Mouse (Mus musculus): Measurements from ENCODE around the gene Rap1b. TPM values are rescaled to one million over a fixed set of nuclear protein-coding genes. Genes with fewer than 3 reads are reported as not detected.

Rap1b gene
- polyA plus RNA-seq, 1 experiment = 38.2 TPM

DNA sequence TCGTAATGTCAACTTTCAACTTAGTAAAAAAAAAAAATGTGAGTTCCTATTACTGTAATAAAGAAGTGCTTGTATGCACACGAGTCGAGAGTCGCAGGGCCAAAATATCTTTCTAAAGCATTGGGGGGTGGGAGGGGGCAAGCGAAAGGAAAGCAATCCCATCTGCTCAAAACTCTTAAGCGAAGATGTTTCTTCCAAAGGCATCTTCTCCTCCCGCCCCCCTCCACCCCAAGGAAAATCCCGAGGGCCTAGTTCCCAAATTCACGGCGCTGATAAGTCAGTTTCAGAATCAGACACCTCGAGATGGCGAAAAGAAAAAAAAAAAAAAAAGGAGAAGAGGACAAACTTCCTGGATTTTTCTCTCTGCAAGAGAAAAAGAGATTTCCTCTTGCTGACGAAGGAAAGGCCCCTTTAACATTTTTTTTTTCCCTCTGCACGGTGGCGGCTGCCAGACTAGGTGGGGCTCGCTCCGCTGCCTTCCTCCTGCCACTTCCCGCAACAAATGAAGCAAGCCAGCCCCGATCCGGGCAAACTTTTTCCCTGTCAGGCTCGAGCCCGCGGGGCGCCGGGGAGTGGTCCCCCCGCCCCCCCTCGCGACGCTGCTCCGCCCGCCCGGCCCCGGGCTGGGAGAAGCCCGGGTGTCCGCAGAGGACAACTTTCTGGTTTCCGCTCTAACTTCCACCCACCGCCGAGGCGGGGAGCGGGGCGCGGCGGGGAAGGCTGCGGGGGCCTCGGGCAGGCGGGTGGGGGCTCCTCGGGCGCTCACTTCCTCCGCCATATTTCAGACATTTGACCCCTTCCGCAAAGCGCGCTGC, 846 bp downstream of the Rap1b start:
- Histone ChIP-seq H3K27me3 (replicated peaks; ENCODE audit: control insufficient read depth, insufficient read depth, low read length) (no peaks in the 10 kb centered on the region), H3K27ac (ENCODE audit: insufficient read depth, low read depth, low read length) (peak overlapping the region; percentile 78), H3K4me1 (ENCODE audit: control insufficient read depth, insufficient read depth, low read length) (peaks cover 7% of the 10 kb centered on the region; the same call in 1 of the 2 replicates), H3K4me3 (ENCODE audit: insufficient read depth, low read depth, low read length) (peak overlapping the region; percentile 88), H3K36me3 (ENCODE audit: control insufficient read depth, insufficient read depth, low read length) (no peaks in the 10 kb centered on the region)
- peak; percentile 86 for DNase-seq
- 2% methylated on average over 51 of the region's 52 CpGs for WGBS
- TF ChIP-seq POLR2A (IDR thresholded peaks at IDR 0.05; ENCODE audit: low read depth, low read length) (no peak), CTCF (conservative IDR thresholded peaks at IDR 0.05; ENCODE audit: insufficient read depth, insufficient read length, low read depth, low read length) (no peak)

DNA sequence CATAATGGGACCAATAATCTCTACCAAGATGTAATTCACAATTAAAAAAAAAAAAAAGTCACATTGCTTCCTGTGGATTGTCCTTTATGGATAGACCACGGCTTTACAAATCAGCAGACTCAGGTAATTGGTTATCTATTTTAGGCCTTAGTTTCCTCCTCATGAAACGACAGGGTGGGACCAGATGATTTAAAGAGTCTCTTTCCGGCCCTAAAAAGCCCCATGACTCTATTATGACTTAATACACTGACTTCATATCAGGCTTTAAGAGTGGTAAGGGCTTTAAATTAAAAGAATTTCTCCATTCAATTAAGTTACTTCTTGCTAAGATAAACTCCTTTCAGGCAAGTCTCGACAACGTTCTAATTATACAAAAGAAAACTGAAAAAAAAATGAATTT, 1.6 kb downstream of the Rap1b start:
- TF ChIP-seq CTCF (conservative IDR thresholded peaks at IDR 0.05; ENCODE audit: insufficient read depth, insufficient read length, low read depth, low read length) = no peak
- no peak for TF ChIP-seq POLR2A (IDR thresholded peaks at IDR 0.05; ENCODE audit: low read depth, low read length)
- WGBS = 9% methylated on average over 5 of the region's 5 CpGs
- Histone ChIP-seq H3K27me3 (replicated peaks; ENCODE audit: control insufficient read depth, insufficient read depth, low read length) (no peaks in the 10 kb centered on the region), H3K4me1 (ENCODE audit: control insufficient read depth, insufficient read depth, low read length) (peaks cover 7% of the 10 kb centered on the region; the same call in 1 of the 2 replicates), H3K4me3 (ENCODE audit: insufficient read depth, low read depth, low read length) (peak overlapping the region; percentile 88; the same call in 1 of the 2 replicates), H3K27ac (ENCODE audit: insufficient read depth, low read depth, low read length) (no peak overlapping the region), H3K36me3 (ENCODE audit: control insufficient read depth, insufficient read depth, low read length) (no peaks in the 10 kb centered on the region)
- DNase-seq = peak; percentile 23

DNA sequence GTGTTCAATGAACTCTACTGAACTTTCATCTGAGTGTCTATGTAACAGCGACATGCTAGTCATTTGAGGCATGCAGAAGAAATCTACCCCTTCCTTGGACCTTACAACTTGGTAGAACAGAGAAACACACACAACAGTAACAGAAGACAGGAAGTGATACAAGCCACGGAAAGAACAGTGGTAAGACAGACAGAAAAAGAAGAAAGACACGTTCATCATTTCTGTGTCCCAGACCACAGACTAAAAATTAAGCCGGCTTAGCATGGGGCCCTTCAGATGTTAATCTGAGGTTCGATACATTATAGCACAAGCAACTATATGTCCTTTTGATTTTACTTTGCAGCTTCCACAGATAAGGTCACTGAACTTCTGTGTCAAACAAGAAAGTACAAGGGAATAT, 2.1 kb downstream of the Rap1b start:
- Histone ChIP-seq H3K4me1 (ENCODE audit: control insufficient read depth, insufficient read depth, low read length) (peaks cover 12% of the 10 kb centered on the region; the same call in 1 of the 2 replicates), H3K27ac (ENCODE audit: insufficient read depth, low read depth, low read length) (0 out of 2 replicates have a peak overlapping the region, but pooled peaks have one; percentile 16), H3K36me3 (ENCODE audit: control insufficient read depth, insufficient read depth, low read length) (no peaks in the 10 kb centered on the region), H3K4me3 (ENCODE audit: insufficient read depth, low read depth, low read length) (no peak overlapping the region), H3K27me3 (replicated peaks; ENCODE audit: control insufficient read depth, insufficient read depth, low read length) (no peaks in the 10 kb centered on the region)
- WGBS = 31% methylated on average over 5 of the region's 5 CpGs
- no peak for DNase-seq
- TF ChIP-seq CTCF (conservative IDR thresholded peaks at IDR 0.05; ENCODE audit: insufficient read depth, insufficient read length, low read depth, low read length) = no peak
- no peak for TF ChIP-seq POLR2A (IDR thresholded peaks at IDR 0.05; ENCODE audit: low read depth, low read length)

DNA sequence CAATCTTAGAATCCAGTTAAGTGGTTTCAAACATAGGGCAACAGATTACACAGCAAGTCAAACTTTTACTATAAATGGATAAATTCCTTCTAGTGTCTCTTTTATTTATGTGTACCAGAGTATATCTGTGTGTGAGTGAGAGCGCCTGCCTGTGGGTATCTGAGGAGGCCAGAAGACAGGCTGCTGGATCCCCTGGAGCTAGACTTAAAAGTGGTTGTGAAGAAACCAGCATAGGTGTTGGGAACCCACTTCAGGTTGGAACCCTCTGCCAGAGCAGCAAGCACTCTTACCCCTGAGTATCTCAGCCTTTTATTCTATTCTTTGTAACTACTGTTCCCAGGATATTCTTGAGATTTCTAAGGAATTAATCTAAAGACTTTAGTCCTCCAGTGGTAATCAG, 4.1 kb downstream of the Rap1b start:
- DNase-seq = no peak
- WGBS = 55% methylated on average over 1 of the region's 1 CpGs
- H3K4me1 ChIP-seq (ENCODE audit: control insufficient read depth, insufficient read depth, low read length) = peaks cover 15% of the 10 kb centered on the region; the same call in 1 of the 2 replicates
- TF ChIP-seq POLR2A (IDR thresholded peaks at IDR 0.05; ENCODE audit: low read depth, low read length) (no peak), CTCF (conservative IDR thresholded peaks at IDR 0.05; ENCODE audit: insufficient read depth, insufficient read length, low read depth, low read length) (no peak)
- no peak overlapping the region for H3K4me3 ChIP-seq (ENCODE audit: insufficient read depth, low read depth, low read length)
- H3K27ac ChIP-seq (ENCODE audit: insufficient read depth, low read depth, low read length) = no peak overlapping the region
- H3K27me3 ChIP-seq (replicated peaks; ENCODE audit: control insufficient read depth, insufficient read depth, low read length) = no peaks in the 10 kb centered on the region
- no peaks in the 10 kb centered on the region for H3K36me3 ChIP-seq (ENCODE audit: control insufficient read depth, insufficient read depth, low read length)

DNA sequence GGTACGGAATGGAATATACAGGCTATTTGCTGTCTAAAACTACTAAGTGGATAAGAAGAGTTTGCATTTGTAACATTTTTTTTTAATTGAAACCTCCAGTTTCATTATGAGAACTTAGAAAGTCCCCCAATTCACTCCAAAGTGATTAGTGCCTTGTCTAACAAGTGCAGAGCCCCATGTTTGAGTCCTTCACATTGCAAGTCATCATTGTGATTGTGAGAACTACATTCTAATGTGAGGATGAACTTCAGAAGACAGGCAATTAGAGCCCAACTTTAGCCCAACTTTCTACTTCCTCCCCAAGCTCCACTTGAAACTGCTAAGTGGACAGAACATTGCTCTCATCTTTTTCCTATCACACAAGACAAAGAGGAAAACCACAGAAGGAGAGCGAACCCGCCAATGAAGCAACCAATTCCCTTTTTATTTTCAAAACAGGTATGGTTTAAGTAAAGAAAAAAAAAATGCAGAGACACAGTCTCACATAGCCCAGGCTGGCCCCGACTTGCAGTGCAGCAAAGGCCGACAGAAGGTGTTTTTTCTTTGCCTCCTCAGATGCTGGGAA, 5.3 kb downstream of the Rap1b start:
- Histone ChIP-seq H3K36me3 (ENCODE audit: control insufficient read depth, insufficient read depth, low read length) (no peaks in the 10 kb centered on the region), H3K27ac (ENCODE audit: insufficient read depth, low read depth, low read length) (no peak overlapping the region), H3K4me3 (ENCODE audit: insufficient read depth, low read depth, low read length) (no peak overlapping the region), H3K4me1 (ENCODE audit: control insufficient read depth, insufficient read depth, low read length) (peaks cover 21% of the 10 kb centered on the region; the same call in 1 of the 2 replicates), H3K27me3 (replicated peaks; ENCODE audit: control insufficient read depth, insufficient read depth, low read length) (no peaks in the 10 kb centered on the region)
- no peak for DNase-seq
- TF ChIP-seq POLR2A (IDR thresholded peaks at IDR 0.05; ENCODE audit: low read depth, low read length) = no peak
- no peak for TF ChIP-seq CTCF (conservative IDR thresholded peaks at IDR 0.05; ENCODE audit: insufficient read depth, insufficient read length, low read depth, low read length)
- WGBS = 77% methylated on average over 5 of the region's 5 CpGs

DNA sequence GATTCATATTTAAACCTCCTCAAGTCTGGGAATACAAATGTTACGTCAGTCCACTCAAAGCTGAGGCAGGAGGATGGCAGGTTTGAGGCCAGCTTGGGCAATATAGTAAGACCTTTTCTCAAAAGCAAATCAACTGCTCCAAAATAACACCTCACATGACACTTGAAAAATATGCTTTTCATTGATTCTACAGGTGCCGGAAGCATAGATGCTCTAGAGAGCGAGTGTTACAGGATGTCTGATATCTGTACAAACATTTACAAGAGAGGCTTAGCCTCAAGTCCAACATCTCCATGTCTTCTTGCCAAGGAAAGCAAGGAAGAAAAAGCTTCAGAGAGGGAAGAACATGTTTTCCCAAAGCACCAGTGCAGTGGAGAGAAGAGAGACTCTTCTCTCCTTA, 6.1 kb downstream of the Rap1b start:
- no peak overlapping the region for H3K27ac ChIP-seq (ENCODE audit: insufficient read depth, low read depth, low read length)
- no peaks in the 10 kb centered on the region for H3K27me3 ChIP-seq (replicated peaks; ENCODE audit: control insufficient read depth, insufficient read depth, low read length)
- DNase-seq = no peak
- no peaks in the 10 kb centered on the region for H3K36me3 ChIP-seq (ENCODE audit: control insufficient read depth, insufficient read depth, low read length)
- H3K4me1 ChIP-seq (ENCODE audit: control insufficient read depth, insufficient read depth, low read length) = peaks cover 21% of the 10 kb centered on the region; the same call in 1 of the 2 replicates
- 78% methylated on average over 3 of the region's 3 CpGs for WGBS
- no peak for TF ChIP-seq CTCF (conservative IDR thresholded peaks at IDR 0.05; ENCODE audit: insufficient read depth, insufficient read length, low read depth, low read length)
- no peak for TF ChIP-seq POLR2A (IDR thresholded peaks at IDR 0.05; ENCODE audit: low read depth, low read length)
- H3K4me3 ChIP-seq (ENCODE audit: insufficient read depth, low read depth, low read length) = no peak overlapping the region

GRCm38 (mm10) chr10:117838924-117839323, 6.9 kb downstream of the Rap1b start:
- Histone ChIP-seq H3K4me3 (ENCODE audit: insufficient read depth, low read depth, low read length) (no peak overlapping the region), H3K4me1 (ENCODE audit: control insufficient read depth, insufficient read depth, low read length) (peaks cover 22% of the 10 kb centered on the region; the same call in 1 of the 2 replicates), H3K36me3 (ENCODE audit: control insufficient read depth, insufficient read depth, low read length) (no peaks in the 10 kb centered on the region), H3K27me3 (replicated peaks; ENCODE audit: control insufficient read depth, insufficient read depth, low read length) (no peaks in the 10 kb centered on the region), H3K27ac (ENCODE audit: insufficient read depth, low read depth, low read length) (no peak overlapping the region)
- WGBS = 86% methylated on average over 3 of the region's 3 CpGs
- TF ChIP-seq POLR2A (IDR thresholded peaks at IDR 0.05; ENCODE audit: low read depth, low read length) = no peak
- peak; percentile 59 for TF ChIP-seq CTCF (conservative IDR thresholded peaks at IDR 0.05; ENCODE audit: insufficient read depth, insufficient read length, low read depth, low read length)
- DNase-seq = peak; percentile 41

Data from kidney, adult 2 months (tissue).